Mouse (Mus musculus): Measurements from ENCODE around the gene Capn13.
A peak's percentile ranks its signal among the peaks of the same experiment; 100 is the strongest.
"Not testable (repeated sequence)": the region's sequence is repeated elsewhere in the genome, so short reads cannot be mapped to it uniquely, and the experiment has no call there.

Capn13 gene

DNA sequence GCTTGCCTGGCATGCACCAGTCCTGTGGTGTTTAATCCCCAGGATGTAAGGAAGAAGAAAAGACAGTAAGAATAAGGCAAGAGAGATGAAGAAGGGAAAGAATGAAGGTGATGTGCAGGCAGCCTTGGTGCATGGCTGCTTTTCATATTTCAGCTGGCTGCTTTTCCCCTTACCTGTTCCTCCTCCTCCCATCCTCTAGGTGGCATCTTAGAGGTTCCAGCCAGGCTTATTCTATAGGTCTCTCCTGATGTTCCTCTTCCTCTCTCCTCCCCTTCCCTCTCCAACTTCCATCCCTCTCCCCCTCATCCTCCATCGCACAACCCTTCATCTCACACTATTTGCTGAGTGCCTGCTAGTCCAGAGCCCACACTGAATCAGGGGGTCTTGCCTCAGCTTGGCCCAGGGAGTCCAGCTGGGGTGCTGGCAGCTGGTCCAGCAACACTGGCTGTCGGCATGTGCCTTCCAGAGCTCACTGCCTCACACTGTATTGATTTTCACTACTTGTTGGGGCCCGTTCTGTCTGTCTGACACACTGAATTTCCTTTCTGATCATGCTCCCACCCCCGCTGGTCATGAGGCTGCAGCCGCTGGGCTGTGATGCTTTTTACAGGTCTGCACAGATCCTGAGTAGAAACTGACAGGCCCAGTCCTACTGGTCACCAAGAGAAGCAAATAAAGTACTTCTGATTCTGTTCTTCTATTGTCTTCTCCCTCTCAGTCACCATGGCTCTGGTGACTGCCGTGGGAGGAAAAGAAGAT, 56.9 kb downstream of the Capn13 start:
- no peak for DNase-seq (ENCODE audit: low spot score in 2 of 2)

DNA sequence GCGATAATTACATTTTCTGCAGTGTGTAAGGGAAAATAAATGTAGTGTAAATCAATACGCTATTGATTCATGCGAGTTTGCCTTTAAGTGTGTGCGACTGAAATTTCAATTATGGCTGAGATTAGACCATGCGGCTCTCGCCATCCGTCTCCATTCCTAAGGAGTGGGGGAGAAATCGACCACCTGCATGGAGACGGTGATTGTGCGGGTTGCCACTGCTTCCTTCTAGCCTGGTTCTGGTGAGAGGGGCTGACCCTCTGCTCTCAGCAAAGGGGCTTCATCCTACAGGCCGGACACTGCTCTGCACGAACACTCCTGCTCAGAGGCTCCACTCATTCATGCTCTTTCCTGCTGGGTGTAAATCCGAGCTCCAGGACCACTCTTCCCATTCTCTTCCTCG, 58.0 kb downstream of the Capn13 start:
- no peak for DNase-seq (ENCODE audit: low spot score in 2 of 2)

DNA sequence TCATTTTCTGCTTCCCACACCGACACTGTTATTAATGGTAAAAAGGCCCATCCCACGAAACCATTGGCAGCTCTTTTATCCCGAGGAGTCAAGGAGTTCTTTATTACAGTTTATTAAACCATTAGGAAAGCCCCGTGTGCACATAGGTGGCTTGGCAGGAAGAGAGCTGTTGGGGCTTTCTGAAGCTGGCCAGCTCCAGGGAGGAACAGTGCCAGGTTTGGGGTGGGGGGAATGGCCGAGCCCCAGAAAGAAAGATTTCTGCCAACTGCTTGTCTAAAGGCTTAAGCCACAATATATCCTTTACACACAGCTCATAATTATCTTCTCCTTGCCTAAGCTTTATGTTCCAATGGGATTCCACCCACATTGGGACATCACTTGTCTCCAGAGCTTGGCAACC, 71.6 kb downstream of the Capn13 start:
- DNase-seq (ENCODE audit: low spot score in 2 of 2) = peak in 1 of 2 experiments; percentile 32

DNA sequence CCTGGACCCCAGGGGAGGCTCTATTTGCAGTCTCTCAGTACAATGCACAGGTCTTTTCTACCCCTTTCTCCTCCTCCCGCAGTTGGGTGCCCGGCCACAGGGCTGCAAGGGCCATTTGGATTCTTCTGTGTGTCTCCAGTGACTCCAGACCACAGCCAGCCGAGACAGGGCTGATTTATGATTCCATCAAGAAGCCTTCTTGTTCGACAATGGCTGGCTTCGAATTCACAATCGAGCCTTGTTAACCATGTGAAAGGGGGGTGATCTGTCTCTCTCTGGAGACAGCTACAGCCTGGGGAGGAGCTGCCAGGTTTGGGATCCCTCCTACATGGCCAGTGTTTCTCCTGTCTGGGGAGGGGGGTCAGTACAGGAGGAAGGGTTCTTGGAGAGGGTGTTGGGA, 75.4 kb downstream of the Capn13 start:
- DNase-seq (ENCODE audit: low spot score in 2 of 2) = no peak

DNA sequence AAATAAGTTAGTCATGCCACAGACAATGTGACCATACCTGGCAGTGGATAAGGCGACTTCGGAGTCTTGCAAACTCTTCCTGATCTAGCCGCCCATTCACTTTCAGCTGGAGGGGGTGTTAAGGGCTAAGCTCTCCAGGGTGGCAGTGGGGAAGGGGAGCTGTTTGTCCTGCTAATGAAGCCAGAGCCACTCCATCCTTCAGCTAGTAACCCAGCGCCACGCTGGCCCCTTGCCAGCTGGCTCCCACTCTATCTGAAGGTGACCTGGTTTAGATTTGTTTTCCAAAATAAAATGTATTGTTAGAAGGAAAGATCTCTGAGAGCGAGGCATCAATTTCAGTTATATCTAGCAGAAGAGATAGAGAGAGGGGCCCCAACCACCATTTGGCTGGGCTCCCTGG, 75.9 kb downstream of the Capn13 start:
- no peak for DNase-seq (ENCODE audit: low spot score in 2 of 2)

DNA sequence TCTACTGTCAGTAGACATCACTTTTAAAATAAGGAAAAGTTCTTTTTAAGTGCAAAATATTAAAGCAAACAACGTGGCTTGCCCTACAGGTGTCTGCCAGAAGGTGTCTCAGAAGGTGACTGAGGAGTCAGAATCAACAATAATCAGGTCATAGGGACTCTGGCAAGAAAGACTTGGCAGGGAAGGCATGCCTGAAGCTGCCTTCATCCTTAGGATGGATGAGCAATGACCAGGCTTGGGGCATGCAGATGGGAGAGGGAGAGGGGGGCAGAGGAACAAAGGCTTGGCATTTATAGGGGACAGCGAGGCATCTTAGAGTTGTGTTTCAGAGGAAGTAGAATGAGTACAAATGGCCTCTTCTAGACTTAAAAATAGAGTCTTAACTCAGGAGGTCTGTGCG, 76.7 kb downstream of the Capn13 start:
- DNase-seq (ENCODE audit: low spot score in 2 of 2) = no peak

DNA sequence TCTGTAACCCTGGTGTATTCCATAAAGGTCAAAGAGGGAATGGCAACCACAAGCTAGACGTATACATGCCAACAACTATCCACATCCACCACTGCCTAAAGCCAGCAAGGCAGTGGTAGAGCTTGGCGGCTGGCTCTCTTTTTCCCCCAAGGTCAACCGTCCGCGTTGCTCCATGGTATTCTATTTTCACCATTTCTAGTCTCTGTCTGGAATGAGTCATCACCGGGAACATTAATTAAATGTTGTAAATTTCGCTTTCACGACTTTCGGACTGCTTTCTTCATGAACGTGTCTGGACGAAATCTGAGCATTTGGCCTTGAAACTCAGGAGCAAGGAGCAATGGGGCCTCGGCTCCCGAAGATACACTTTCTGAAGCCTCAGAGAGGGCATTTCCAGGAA, 85.9 kb downstream of the Capn13 start:
- DNase-seq (ENCODE audit: low spot score in 2 of 2) = no peak

DNA sequence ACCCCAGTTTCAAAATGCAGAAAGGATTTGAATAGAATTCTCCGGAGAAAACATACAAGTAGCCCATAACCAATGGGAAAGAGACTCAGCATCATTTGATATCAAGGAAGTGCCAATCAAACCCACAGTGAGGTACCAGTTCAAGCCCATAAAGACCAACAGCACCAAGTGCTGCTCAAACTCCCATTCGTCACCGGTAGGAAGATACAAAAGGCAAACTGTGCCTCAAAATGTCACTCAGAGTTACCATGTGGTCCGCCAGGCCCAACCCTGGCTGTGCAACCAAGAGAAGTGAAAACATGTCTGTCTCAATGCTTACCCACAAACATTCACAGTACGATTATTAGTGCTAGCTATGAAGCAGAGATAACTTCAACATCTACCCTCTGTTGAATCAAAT, 89.2 kb downstream of the Capn13 start:
- no peak for DNase-seq (ENCODE audit: low spot score in 2 of 2)

DNA sequence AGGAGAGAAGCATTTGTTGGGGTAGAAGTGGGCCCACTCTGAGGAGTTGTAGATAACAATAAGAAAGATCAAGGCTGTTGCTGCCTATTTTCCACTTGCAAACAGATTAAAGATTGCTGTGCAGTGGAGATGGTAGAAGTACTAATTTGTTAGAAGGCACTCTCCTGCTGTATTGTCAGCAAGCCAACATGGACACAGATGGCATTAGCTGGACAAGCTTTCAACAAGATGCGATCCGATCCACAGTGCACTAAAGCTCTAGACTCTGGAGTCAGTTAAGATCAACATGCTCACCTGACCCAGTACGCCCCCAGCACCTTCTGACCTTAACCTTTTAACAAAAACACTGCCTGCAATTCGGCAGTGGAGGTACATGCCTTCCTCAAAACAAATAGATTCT, 92.0 kb downstream of the Capn13 start:
- DNase-seq (ENCODE audit: low spot score in 2 of 2) = no peak

DNA sequence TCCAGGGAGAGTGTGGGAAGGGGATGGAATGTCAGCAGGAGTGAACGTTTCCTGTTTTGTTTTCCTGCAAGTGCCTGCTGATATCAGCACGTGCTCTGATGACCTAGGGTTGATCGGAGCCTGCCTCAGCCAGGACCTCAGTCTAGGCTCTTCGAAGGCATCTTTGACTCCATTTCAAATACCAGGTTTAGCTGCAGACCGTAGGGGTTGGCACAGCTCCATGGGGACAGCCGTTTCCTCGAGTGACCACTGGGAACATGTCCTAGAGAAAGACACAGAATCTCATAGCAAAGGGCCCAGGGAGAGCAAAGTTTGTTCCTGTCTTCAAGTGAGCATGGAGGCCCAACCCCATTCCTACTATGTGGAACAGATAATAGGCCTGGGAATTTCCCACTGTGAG, 94.0 kb downstream of the Capn13 start:
- no peak for DNase-seq (ENCODE audit: low spot score in 2 of 2)

DNA sequence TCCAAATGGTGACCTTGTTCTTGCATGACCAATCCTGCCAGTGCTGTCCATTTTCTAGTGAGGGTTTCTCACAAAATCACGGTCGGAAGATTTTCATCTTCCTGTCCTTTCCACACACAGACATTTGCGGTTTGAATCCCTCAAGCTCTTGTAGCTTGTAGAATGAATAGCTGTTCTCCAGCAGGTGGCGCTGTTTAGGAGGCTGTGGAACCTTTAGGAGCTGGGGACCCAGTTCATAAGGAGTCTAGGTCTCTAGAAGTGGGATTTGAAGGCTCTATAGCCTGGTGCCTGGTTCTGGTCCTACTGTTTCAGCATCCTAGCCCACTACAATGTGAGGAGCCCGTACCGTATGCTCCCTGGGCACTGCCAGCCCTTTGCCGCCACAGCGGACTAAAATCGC, 95.0 kb downstream of the Capn13 start:
- no peak for DNase-seq (ENCODE audit: low spot score in 2 of 2)

DNA sequence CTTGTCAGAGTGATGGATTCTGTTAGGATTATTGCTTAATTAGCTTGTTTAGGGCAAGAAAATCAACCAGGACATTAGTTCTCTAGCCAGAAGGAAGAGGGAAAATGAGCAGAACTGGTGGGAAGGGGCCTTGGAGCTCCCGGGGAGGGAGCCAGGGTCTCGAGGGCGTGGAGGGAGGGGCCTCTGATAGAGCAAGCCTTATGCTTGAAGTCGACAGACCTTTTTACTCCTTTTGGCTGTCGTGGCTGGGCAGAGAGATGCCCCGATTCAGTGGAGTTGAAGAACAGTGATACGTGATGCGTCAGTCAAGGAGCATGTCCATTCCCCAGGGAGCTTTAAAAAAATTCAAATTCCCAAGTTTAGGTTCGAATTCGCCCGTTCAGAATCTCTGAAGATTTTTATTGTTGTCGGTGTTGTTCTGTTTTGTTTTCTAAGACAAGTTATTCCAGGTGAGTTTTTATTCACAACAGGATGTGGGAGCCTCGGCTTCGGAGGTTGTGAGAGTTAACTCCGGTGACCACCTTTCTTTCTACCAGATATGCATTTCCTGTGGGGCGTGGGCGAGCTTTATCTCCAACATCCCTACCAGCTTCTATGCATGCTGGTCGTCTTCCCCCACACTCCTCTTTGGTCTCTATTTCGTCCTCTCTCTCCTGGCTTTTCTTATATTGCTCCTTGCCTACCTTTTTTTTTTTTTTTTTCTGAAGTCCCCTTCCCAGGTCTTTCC, 96.4 kb downstream of the Capn13 start:
- no peak for DNase-seq (ENCODE audit: low spot score in 2 of 2)

DNA sequence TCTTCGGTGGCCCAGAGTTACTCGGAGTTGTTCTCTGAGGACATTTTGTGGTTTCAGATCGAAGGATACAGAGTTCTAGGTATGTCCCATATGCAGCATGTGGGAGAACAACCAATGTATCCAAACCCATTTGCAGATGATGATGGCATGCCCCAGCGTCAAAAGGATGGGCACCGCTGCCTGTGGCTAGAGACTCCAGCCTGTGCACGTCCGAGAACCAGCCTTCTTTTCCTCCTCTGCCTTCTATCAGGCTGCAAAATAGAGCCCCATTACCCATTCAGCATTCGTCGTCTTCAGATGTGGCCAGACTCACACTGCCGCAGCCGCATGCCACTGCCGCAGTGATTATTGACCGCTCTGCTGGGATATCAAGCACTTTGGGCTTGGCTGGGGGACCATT, 97.0 kb downstream of the Capn13 start:
- DNase-seq (ENCODE audit: low spot score in 2 of 2) = no peak

DNA sequence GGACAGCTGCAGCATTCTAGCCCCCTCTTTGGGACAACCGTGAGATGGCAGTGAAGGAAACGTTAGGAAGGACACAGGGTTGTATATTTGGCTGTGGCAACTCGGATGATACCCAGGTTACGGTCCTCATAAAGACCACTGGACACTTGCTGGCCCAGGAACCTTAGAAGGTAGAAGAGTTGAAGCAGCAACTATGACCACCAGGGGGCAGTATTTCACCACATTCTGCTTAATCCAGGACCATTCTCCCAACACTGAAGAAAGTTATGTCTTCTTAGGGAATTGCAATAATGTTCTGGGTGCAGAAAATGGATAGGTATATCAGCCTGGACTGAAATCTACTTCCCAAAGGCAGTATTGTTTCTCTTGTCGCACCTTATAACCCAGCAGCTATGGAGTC, 97.4 kb downstream of the Capn13 start:
- peak; percentile 33 to 78 for DNase-seq (ENCODE audit: low spot score in 2 of 2)

DNA sequence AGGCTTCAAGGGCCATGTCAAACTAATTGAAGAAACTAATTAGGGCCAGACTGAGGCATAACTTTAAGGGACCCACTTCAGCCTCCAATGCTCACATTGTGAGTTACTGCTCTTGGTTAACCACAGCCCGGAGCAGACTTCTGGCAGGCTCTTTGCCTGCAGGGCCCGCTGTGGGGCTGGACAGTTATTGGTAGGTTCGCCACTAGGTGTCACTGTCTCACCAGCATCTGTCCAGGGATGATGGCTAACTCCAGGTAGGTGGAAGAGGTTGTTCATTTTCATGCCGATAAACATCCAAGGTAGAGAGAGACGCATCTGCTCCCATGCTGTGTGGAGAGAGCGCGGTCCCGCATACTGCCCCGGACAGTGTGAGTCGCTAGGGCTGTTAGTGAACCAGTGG, 98.6 kb downstream of the Capn13 start:
- DNase-seq (ENCODE audit: low spot score in 2 of 2) = peak; percentile 60 to 83

DNA sequence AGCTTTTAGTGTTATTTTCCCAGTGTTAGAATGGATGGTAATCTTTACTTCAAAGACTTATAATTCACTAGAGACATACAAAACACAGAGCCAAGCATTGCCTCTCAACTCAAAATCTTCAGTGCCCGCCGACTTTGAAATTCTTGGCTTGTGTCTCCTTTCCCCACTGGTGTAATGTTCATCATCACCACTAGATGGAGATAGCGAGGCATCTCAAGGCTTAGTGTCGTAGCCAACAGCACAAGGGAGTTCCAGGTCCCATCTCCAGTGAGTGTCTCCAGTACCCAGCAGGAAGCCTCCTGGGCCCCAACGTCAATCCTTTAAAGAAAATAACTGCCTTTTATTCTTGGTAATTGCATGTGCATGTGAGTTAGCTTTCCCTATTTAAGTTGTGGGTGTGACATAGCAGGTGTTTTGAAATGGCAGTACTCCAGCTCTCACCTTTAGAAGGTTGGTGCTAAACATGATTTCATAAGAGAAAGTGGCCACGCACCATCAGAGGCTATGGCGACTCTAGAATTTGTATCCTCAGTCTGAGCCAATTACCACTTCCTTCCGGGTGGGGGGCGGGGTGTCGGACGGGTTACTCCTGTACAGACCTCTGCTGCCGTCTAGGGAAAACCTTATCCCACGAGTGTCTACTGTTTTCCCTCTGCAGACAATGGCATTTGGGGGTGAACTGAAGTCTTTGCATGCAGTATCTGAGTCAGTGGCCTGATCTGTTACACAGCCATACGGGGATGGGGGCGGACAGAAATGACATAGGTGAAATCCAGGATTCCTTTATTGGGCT, 99.2 kb downstream of the Capn13 start:
- DNase-seq (ENCODE audit: low spot score in 2 of 2) = peak in 1 of 2 experiments; percentile 37

DNA sequence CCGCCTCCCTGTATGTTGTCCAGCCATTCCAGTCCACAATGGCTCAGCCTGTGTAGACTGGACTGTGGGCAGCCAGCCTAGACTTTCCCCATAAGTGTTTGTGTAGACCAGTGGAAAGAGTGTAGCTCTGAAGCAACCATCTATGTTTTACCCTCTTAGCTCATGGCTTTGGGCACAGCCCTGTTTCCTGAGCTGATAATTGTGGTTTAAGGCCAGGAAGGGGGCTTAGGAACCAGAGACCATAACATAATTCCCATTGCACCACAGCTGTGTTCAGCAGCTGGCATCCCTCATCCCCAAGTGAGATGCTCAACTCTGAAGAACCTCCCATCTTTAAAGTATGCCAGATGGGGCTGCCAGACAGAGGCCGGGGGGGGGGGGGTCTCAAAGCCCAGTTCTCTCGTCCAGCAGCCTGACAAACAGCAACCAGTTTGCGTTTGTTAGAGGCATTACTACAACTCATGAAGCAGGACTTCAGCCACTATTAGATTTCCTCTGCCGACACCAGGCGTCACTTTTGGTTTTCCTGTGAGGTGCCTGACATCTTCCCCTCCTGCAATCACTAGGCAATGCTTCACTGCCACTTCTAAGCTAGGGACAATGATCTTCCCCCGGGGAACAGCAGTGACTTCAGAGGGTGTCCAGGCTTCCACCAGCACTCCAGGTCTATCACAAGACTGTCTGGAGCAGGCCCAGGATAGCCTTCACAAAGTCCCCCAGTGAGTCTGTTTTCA, 100.4 kb downstream of the Capn13 start:
- no peak for DNase-seq (ENCODE audit: low spot score in 2 of 2)

DNA sequence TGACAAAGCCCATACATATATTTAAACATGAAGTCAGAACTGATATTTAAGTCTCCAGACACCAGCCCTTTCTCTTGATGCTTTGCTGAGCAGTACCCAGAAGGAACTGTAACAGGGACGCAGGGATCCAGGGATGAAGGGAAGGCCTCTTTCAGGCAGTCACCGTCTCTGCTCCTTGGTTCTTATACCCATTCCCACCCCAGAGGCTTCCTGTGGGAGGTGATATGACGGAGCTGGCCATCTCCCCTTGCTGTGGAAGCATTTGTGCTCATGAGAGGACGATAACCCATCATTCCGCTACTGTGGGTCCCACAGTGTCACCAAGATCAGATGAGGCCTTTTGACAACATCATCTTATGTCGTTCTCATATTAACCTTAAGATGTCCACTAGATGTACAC, 101.7 kb downstream of the Capn13 start:
- DNase-seq (ENCODE audit: low spot score in 2 of 2) = no peak

DNA sequence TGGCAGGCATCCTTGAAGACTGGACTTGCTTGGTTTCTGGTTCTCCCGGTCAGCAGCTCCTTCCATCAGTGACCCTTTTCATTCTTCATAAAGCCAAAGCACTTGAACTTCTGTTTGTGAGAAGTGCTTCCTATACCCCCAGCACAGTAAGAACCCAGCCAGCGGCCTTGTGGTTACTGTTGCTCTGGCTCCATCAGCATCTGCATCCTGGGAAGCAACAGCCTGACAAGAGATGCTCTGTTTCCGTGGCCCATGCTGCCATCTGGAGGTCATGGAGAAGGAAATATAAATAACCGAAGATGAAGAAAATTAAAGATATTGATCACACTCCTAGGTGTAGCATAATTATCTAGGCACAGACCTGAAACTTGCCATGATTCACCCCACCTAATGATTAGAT, 103.8 kb downstream of the Capn13 start:
- DNase-seq (ENCODE audit: low spot score in 2 of 2) = peak in 1 of 2 experiments; percentile 47

DNA sequence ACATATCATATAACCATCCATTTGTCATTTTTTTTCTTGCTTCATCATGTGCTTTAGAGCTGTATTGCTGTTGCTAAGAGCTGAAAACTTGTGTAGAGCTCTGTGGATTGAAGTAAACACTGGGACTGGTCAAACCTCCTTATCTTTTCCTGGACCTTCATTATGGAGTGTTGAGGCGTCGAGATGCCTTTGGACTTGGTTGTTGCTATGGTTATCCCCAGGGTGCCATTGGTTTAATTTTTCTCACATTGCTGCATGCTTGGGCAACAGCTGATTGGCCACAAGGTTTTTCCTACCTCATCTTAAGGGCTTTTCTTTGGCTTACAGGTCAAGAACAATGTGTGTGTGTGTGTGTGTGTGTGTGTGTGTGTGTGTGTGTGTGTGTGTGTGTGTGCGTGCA, 107.4 kb downstream of the Capn13 start:
- DNase-seq (ENCODE audit: low spot score in 2 of 2) = no peak

DNA sequence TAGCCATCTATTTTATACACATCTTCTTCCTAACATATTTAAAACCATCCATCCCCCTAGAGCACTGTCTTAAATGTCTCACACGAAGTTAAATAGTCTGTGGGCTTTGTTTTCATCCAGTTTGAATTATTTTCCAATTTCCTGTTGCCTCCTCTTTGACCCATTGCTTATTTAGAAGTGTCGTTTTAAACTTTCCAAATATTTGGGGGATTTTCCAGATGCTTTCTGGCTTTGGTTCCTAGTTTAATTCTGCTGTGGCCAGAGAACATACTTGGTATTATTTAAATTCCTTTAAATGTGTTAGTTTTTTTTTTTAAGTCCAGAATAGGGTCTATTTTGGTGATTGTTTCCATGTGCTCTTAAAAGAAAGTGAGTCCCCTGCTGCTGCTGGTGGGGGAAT, 116.4 kb downstream of the Capn13 start:
- no peak for DNase-seq (ENCODE audit: low spot score in 2 of 2)

DNA sequence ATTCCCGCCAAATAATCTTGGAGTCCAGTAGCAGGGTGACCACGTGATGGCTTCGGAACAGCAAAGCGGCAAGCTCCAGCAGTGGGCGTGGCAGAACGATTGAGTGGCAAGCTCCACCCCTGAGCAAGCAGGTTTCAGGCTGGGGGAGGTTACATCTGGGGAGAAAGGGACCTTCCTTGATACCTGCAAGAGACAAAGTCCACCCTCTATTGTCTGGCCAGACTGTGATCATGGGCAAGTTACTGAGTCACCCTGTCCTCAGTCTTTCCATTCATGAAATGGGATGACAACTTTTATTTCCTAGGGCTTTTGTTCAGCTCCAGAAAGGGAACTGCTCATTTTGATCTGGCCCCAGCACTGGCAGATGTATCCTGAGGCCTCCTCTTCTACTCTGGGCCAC, 118.0 kb downstream of the Capn13 start:
- DNase-seq (ENCODE audit: low spot score in 2 of 2) = not testable (repeated sequence)
